Mouse (Mus musculus) splenic B cell, adult 2 months (primary cell): Measurements from ENCODE around the gene Spata21.
"Not testable (repeated sequence)": the region's sequence is repeated elsewhere in the genome, so short reads cannot be mapped to it uniquely, and the experiment has no call there.

ENCODE experiments used
- DNase-seq: peaks from one replicate; pipeline ENCODE4 v3.0.0-alpha.2; 2011; ENCODE audit warnings: low read depth, low spot score
- H3K27me3 ChIP-seq: 2 replicates; pipeline ENCODE4 v1.6.1; 2012; ENCODE audit warnings: mild to moderate bottlenecking, low read length, moderate library complexity, mixed read lengths; ENCODE audit not compliant: control insufficient read depth, poor library complexity, insufficient read depth, severe bottlenecking
- H3K36me3 ChIP-seq: 2 replicates; pipeline ENCODE4 v1.6.1; 2012; ENCODE audit warnings: mild to moderate bottlenecking, low read length, moderate library complexity, mixed read lengths; ENCODE audit not compliant: control insufficient read depth, poor library complexity, insufficient read depth, severe bottlenecking

The Spata21 gene

GRCm38 (mm10) chr4:141131531-141132061 lies 43.5 kb downstream of the Spata21 start:
- no peak for DNase-seq
- H3K36me3 ChIP-seq = no peaks in the 10 kb centered on the region
- no peaks in the 10 kb centered on the region for H3K27me3 ChIP-seq

- Histone ChIP-seq H3K27me3 (no peaks in the 10 kb centered on the region), H3K36me3 (no peaks in the 10 kb centered on the region)
- no peak for DNase-seq
Observed at GRCm38 (mm10) chr4:141132191-141132590, 44.1 kb downstream of the Spata21 start.

GRCm38 (mm10) chr4:141133227-141133626 lies 45.1 kb downstream of the Spata21 start:
- Histone ChIP-seq H3K36me3 (no peaks in the 10 kb centered on the region), H3K27me3 (no peaks in the 10 kb centered on the region)
- no peak for DNase-seq

- no peaks in the 10 kb centered on the region for H3K27me3 ChIP-seq
- DNase-seq = no peak
- H3K36me3 ChIP-seq = no peaks in the 10 kb centered on the region
Observed at GRCm38 (mm10) chr4:141134031-141134441, 45.9 kb downstream of the Spata21 start.

GRCm38 (mm10) chr4:141134751-141135530 lies 46.8 kb downstream of the Spata21 start:
- DNase-seq = peak; percentile 69
- Histone ChIP-seq H3K27me3 (no peaks in the 10 kb centered on the region), H3K36me3 (no peaks in the 10 kb centered on the region)

GRCm38 (mm10) chr4:141136126-141136525 lies 48.0 kb downstream of the Spata21 start:
- Histone ChIP-seq H3K36me3 (no peaks in the 10 kb centered on the region), H3K27me3 (no peaks in the 10 kb centered on the region)
- DNase-seq = no peak

- peak; percentile 65 for DNase-seq
- not testable (repeated sequence) for H3K27me3 ChIP-seq, H3K36me3 ChIP-seq
Observed at GRCm38 (mm10) chr4:141137740-141138139, 49.6 kb downstream of the Spata21 start.

- Histone ChIP-seq H3K36me3 (no peaks in the 10 kb centered on the region), H3K27me3 (no peaks in the 10 kb centered on the region)
- DNase-seq = peak; percentile 50
Observed at GRCm38 (mm10) chr4:141138425-141139115, 50.4 kb downstream of the Spata21 start.

GRCm38 (mm10) chr4:141139116-141139970 lies 51.2 kb downstream of the Spata21 start, which contains the start of gene Szrd1:
Gene Szrd1 (minus strand): TSS chr4:141139775.
- Histone ChIP-seq H3K27me3 (no peaks in the 10 kb centered on the region), H3K36me3 (no peaks in the 10 kb centered on the region)
- peak; percentile 99 for DNase-seq

- DNase-seq, H3K36me3 ChIP-seq, H3K27me3 ChIP-seq: not testable (repeated sequence)
Observed at GRCm38 (mm10) chr4:141140354-141140753, 52.2 kb downstream of the Spata21 start.

- no peak for DNase-seq
- Histone ChIP-seq H3K27me3 (no peaks in the 10 kb centered on the region), H3K36me3 (no peaks in the 10 kb centered on the region)
Observed at GRCm38 (mm10) chr4:141140967-141141366, 52.8 kb downstream of the Spata21 start.

GRCm38 (mm10) chr4:141142285-141142811 lies 54.2 kb downstream of the Spata21 start:
- peak; percentile 84 for DNase-seq
- Histone ChIP-seq H3K27me3 (no peaks in the 10 kb centered on the region), H3K36me3 (no peaks in the 10 kb centered on the region)

- DNase-seq, H3K27me3 ChIP-seq, H3K36me3 ChIP-seq: not testable (repeated sequence)
Observed at GRCm38 (mm10) chr4:141145124-141145523, 57.0 kb downstream of the Spata21 start.

- no peaks in the 10 kb centered on the region for H3K27me3 ChIP-seq
- DNase-seq = no peak
- H3K36me3 ChIP-seq = no peaks in the 10 kb centered on the region
Observed at GRCm38 (mm10) chr4:141146491-141147033, 58.4 kb downstream of the Spata21 start.
